Mouse (Mus musculus) spleen, postnatal 10 days (tissue): Measurements from ENCODE around the gene Krtap5-2.
"Not testable (repeated sequence)": the region's sequence is repeated elsewhere in the genome, so short reads cannot be mapped to it uniquely, and the experiment has no call there.

ENCODE experiments used
- DNase-seq, 2 experiments: peaks; one replicate each; pipeline ENCODE4 v3.0.0; 2021 to 2022; ENCODE audit warnings: low spot score in 2 of 2

Gene Krtap5-2

GRCm38 (mm10) chr7:142140696-142141095, 35.1 kb downstream of the Krtap5-2 start:
- no peak for DNase-seq

- DNase-seq, result not testable (repeated sequence)
Measured at GRCm38 (mm10) chr7:142135934-142136333, 39.9 kb downstream of the Krtap5-2 start, which contains the start of gene Gm39115. Gm39115 (minus strand) TSS chr7:142136034.

DNA sequence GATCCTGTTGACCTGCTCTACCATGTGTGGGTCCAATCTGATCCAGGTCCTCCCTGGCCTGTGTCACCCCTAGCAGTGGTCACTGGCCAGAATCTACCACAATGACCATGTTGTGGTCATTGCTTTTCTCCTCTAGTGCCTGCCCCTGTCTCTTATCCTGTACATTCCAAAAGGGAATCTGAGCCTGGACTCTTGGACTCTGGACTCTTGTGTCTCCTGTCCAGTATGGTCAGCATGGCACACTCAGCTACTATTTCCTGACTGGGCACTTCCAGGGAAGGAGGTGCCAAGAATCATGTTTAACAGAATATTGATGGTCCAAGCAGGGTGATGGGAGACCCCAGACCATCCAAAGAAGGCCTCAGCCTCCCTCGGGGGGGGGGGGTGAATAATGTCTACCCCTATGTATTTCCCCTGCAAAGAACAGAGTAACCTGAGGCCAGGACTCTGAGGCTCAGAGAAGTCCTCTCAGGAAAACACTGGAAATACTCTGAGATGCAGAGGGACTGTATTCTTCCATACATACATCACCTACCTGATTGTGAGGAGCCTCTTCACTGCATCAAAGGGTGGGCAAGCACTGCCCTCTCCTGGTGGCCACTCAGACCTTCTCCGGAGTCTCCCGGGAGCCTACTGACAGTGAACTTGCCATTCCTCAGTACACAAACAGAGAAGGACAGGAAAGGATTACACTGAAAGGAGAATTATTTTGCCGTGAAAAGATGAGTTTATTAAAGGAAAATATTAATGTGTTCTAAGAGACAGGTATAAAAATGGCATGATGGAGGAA, 41.4 kb downstream of the Krtap5-2 start:
- no peak for DNase-seq

DNA sequence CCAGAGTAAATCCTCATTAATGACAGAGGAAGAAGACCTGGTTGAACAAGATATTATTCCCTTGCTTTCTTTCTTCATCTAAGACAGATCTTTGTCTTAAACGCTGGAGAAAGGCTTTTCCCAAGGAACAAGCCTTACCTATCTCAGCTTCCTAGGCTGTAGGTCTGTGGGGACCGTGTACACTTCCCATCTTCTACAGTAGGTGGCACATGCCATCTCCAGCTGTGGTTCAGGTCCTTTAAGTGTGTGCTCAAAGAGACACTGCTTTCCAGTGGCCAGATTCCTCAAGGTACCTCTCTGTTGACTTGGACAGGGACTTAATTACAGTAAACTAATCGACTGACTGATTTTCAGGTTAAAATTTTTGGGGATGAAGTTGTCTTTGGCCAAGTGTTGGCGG, 47.0 kb downstream of the Krtap5-2 start:
- no peak for DNase-seq
